Mouse (Mus musculus): Measurements from ENCODE around the gene Dync1i1.

DNA sequence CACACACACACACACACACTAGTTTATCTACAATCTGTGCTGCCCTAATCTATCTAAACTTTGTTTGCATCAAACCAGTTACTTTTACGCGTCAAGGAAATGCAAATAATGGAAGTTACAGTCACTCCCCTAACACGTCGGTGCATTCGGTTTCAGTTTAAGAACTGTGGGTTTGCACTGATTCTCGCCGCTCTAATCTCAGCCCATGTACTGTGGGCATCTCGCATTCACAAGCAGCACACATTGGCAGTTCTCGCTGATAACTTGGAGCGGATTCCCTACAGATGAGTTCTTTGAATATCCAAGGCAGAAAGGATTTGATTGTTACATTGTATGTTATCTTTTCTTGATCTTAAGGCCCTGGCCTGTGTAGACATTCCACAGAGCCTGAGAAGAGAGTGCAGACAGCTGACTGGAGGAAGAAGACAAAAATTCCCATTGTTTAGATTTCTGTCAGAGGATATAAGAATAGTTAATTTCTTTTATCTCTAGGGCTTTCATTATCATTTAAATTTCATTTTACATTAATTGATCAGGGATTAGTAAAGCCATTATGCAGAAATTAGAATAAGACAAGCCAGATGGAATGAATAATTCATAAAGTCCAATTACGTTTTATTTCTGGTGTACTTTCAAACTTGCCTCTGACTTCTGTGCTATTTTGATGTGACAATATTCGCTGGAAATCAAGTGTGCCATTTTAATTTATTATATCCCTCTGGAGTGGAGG is 279.5 kb downstream of the Dync1i1 start:
- no peak for TF ChIP-seq CTCF (IDR thresholded peaks at IDR 0.05; ENCODE audit: low read depth)
- no peak for TF ChIP-seq EP300 (optimal IDR thresholded peaks at IDR 0.05)
